Mouse (Mus musculus) embryonic facial prominence, embryonic 12.5 days (tissue): ENCODE measurements at regions not wholly inside any gene's neighbourhood (a gene's known extent, or its start where the extent isn't known, plus 50 kb on each side); places are given as distances from the start of the nearest gene placed in this dataset.

ENCODE experiments used
- ATAC-seq: fragments of 200-750 bp; cut with Nextera tagmentation; 2 replicates; pipeline ENCODE4 v1.8.0; 2017; ENCODE audit not compliant: insufficient number of reproducible peaks, insufficient read depth, low FRiP score, low TSS enrichment
- H3K27ac ChIP-seq: fragments of 300-500 bp; sonication (generic); 2 replicates; pipeline ENCODE4 v1.5.1; 2016; ENCODE audit warnings: mild to moderate bottlenecking
- H3K27me3 ChIP-seq: fragments of 300-500 bp; sonication (generic); 2 replicates; pipeline ENCODE4 v1.6.1; 2016; ENCODE audit warnings: mild to moderate bottlenecking, moderate library complexity
- H3K36me3 ChIP-seq: fragments of 300-500 bp; sonication (generic); 2 replicates; pipeline ENCODE4 v1.6.1; 2016; ENCODE audit warnings: mild to moderate bottlenecking
- H3K4me1 ChIP-seq: fragments of 300-500 bp; sonication (generic); 2 replicates; pipeline ENCODE4 v1.6.1; 2016
- H3K4me2 ChIP-seq: fragments of 300-500 bp; sonication (generic); replicated peaks from 2 replicates; pipeline ENCODE4 v1.6.1; 2016; ENCODE audit warnings: mild to moderate bottlenecking, moderate library complexity
- H3K4me3 ChIP-seq: fragments of 300-500 bp; sonication (generic); 2 replicates; pipeline ENCODE4 v1.5.1; 2016; ENCODE audit warnings: mild to moderate bottlenecking
- H3K9ac ChIP-seq: fragments of 300-500 bp; sonication (generic); 2 replicates; pipeline ENCODE4 v1.6.1; 2016; ENCODE audit warnings: mild to moderate bottlenecking, moderate library complexity
- H3K9me3 ChIP-seq: fragments of 300-500 bp; sonication (generic); 2 replicates; pipeline ENCODE4 v1.6.1; 2016; ENCODE audit warnings: mild to moderate bottlenecking, moderate library complexity
- WGBS: fragments of 180-500 bp; shearing (Covaris S2); methylation state at CpG from one replicate; pipeline ENCODE4 v1.1.7; 2016; 5-methylcytosine and 5-hydroxymethylcytosine counted together

DNA sequence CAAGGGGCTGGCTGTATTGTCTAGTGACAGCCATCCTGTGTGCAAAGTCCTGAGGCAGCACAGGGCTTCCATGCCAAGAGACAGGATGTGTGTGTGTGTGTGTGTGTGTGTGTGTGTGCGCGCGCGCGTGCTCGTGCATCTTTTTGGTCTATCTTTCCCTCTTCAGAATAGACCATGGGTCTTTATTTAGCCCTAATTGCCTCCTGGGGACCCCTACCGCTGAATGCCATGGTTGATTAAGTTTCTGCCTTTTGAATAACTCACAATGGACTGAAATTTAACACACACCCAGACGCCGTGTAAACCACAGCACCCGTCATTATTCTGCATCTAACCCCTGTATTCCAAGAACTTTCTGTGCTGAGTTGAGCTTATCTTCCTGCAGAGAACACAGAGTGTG lies 435.2 kb upstream of the Kcnab2 start:
- no peak overlapping the region for H3K27ac ChIP-seq
- no peak for ATAC-seq

DNA sequence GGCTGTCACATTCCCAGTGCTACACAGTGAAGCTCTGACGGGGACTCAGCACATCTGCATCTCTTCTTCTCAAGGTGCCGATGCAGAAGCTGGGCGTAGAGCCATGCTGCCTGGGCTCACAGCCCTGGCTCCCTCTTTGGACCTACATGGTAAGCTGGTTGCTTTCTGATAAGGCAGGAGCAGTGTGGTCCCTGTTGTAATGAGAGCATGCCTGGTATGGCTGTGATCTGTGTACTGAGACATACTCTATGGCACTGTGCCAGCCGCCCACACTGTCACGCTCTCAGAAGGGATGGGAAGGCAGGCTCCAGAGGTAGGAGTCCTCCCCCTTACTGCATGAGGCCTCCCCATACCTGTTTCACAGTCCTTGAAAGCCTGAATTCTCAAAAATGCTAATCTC lies 430.6 kb upstream of the Kcnab2 start:
- ATAC-seq = no peak
- Histone ChIP-seq H3K27ac (no peak overlapping the region), H3K27me3 (0 out of 2 replicates have a peak, but pooled peaks cover 5% of the 10 kb centered on the region), H3K9me3 (no peaks in the 10 kb centered on the region), H3K4me3 (no peak overlapping the region), H3K36me3 (no peaks in the 10 kb centered on the region), H3K9ac (no peak overlapping the region), H3K4me2 (no peak overlapping the region), H3K4me1 (no peaks in the 10 kb centered on the region)
- 73% methylated on average over 5 of the region's 5 CpGs for WGBS

More for the DNA sequence above, 435.2 kb upstream of the Kcnab2 start:
- no peaks in the 10 kb centered on the region for H3K4me1 ChIP-seq
- 0 out of 2 replicates have a peak, but pooled peaks cover 5% of the 10 kb centered on the region for H3K27me3 ChIP-seq
- H3K9me3 ChIP-seq = no peaks in the 10 kb centered on the region
- no peak overlapping the region for H3K4me2 ChIP-seq
- H3K4me3 ChIP-seq = no peak overlapping the region
- H3K9ac ChIP-seq = no peak overlapping the region
- 69% methylated on average over 10 of the region's 10 CpGs for WGBS
- H3K36me3 ChIP-seq = no peaks in the 10 kb centered on the region

DNA sequence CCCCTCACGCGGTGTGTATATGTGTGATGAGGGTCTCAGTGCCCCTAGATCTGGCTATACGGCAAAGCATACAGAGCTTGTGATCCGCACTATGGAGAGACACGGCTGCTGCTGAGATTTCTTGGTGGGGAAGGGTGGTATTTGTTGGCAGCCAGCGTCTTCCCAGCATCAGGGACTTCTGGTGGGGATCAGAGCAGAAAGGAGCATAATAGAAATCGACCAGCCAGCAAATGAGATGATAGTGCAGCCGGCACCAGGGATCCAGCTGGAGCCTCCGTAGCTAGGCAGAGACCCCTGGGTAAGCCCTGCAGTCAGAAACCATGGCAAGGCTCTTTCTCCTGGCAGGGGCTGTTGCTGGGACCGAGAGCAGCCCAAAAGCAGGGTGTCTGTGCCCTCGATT lies 425.2 kb upstream of the Kcnab2 start:
- no peak for ATAC-seq
- H3K27me3 ChIP-seq = no peaks in the 10 kb centered on the region

DNA sequence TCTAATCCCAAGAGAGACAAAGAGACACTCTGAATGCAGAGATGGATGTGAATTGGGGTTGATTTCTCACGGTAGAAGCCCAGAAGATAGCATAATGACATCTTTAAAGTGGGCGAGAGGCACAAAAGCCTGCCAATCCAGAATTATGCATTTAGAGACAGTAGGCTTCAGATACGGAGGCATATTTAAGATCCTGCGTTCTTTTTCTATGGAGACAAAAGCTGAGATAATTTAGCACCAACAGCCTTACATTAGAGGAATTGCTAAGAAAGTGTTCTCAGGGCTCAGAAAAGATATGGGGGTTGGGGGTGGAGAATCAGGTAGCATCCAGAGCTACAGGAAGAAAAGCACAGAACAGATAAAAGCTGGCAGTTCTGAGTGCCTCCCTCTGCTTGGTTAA lies 422.4 kb upstream of the Kcnab2 start:
- no peaks in the 10 kb centered on the region for H3K27me3 ChIP-seq
- ATAC-seq = no peak
- H3K36me3 ChIP-seq = no peaks in the 10 kb centered on the region
- H3K9ac ChIP-seq = no peak overlapping the region
- H3K4me2 ChIP-seq = no peak overlapping the region
- no peaks in the 10 kb centered on the region for H3K9me3 ChIP-seq
- H3K27ac ChIP-seq = no peak overlapping the region
- no peaks in the 10 kb centered on the region for H3K4me1 ChIP-seq
- H3K4me3 ChIP-seq = no peak overlapping the region
- WGBS = 81% methylated on average over 4 of the region's 4 CpGs

More for the DNA sequence above, 425.2 kb upstream of the Kcnab2 start:
- Histone ChIP-seq H3K27ac (no peak overlapping the region), H3K36me3 (no peaks in the 10 kb centered on the region), H3K4me2 (no peak overlapping the region), H3K9ac (no peak overlapping the region), H3K9me3 (no peaks in the 10 kb centered on the region), H3K4me1 (no peaks in the 10 kb centered on the region), H3K4me3 (no peak overlapping the region)
- WGBS = 78% methylated on average over 11 of the region's 11 CpGs

DNA sequence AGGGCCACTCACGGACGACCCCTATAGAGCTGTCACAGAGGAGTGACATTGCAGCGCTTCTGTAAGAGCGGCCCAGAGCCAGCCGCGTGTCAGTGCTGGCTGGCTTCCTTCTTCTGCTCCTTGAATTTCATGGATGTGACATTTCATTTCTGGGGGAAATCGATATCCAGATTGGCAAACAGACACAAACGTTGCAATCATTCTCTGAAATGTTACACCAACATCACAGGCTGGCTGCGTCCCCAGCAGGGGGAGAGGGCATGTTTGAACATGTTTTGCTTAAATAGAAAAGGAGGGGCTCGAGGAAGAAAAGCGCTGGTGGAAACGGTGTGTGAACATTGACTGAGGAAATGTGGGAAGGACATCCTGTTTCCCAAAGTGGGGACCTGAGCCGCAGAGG lies 417.4 kb upstream of the Kcnab2 start:
- WGBS = 58% methylated on average over 13 of the region's 13 CpGs
- no peak overlapping the region for H3K4me2 ChIP-seq
- no peaks in the 10 kb centered on the region for H3K4me1 ChIP-seq
- no peaks in the 10 kb centered on the region for H3K9me3 ChIP-seq
- H3K36me3 ChIP-seq = no peaks in the 10 kb centered on the region
- no peak overlapping the region for H3K9ac ChIP-seq
- ATAC-seq = no peak
- H3K27ac ChIP-seq = no peak overlapping the region
- H3K4me3 ChIP-seq = no peak overlapping the region
- no peaks in the 10 kb centered on the region for H3K27me3 ChIP-seq

DNA sequence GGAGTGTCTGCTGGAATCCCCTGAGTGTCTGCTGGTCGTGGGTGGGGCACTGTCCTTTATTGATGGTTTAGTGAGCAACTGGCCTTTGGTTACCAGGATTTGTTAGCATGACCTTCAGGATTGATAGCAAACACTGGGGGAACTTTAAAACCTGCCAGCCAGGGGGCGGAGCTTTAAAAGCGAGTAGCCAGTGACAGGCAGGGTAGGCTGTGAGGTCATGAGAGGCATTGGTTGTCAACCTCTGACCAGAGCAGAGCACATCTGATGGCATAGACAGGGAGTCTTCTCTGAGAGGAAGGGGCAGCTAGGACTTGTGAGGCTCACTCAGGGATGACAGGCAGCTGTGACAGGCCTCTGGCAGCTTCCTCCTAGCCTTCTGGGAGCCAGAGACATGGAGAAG lies 415.3 kb upstream of the Kcnab2 start:
- Histone ChIP-seq H3K4me3 (no peak overlapping the region), H3K4me2 (no peak overlapping the region), H3K4me1 (no peaks in the 10 kb centered on the region), H3K27me3 (no peaks in the 10 kb centered on the region), H3K9ac (no peak overlapping the region), H3K36me3 (no peaks in the 10 kb centered on the region), H3K27ac (no peak overlapping the region), H3K9me3 (no peaks in the 10 kb centered on the region)
- ATAC-seq = no peak
- 88% methylated on average over 3 of the region's 3 CpGs for WGBS

DNA sequence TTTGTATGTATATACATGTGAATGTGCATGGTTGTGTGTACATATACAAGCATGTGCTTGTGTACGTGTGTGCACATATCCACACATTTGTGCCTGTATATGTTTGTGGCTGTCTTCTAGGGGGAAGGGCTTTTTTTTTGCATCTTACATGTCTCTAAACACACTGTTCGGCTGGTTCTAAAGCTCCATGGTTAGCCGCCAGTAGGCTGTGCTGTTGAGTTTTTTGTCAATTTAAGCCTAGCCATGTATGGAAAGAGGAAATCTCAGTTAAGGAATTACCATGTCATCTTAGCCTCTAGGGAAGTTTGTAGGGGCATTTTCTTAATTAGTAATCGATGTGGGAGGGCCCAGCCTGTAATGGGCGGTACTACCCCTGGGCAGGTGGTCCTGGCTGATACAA lies 411.5 kb upstream of the Kcnab2 start:
- ATAC-seq = no peak
- H3K4me1 ChIP-seq = no peaks in the 10 kb centered on the region

DNA sequence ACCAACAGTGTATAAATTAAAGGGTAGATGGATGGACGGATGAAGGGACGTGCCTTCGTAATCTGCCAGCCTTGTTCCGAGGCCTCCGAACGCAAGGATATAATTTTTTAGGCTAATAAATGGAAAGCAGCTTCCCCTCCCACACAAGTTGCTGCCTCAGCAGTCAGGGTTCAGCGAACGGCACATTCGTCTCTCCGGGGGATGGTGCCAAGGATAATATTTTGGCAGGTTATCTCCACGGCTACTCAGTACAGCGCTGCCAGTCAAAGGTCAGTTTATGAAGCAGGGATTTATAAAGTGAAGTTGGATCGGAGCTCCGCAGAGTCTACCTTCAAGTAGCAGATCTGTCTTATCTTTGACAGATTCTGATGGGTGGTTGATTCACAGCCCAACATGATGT lies 410.6 kb upstream of the Kcnab2 start:
- no peak overlapping the region for H3K27ac ChIP-seq
- no peaks in the 10 kb centered on the region for H3K4me1 ChIP-seq
- no peaks in the 10 kb centered on the region for H3K36me3 ChIP-seq
- WGBS = 71% methylated on average over 14 of the region's 14 CpGs
- H3K4me3 ChIP-seq = no peak overlapping the region
- H3K4me2 ChIP-seq = no peak overlapping the region
- H3K9ac ChIP-seq = no peak overlapping the region
- no peaks in the 10 kb centered on the region for H3K9me3 ChIP-seq
- no peak for ATAC-seq
- no peaks in the 10 kb centered on the region for H3K27me3 ChIP-seq

More for the DNA sequence above, 411.5 kb upstream of the Kcnab2 start:
- Histone ChIP-seq H3K9ac (no peak overlapping the region), H3K4me3 (no peak overlapping the region), H3K27ac (no peak overlapping the region), H3K36me3 (no peaks in the 10 kb centered on the region), H3K4me2 (no peak overlapping the region), H3K9me3 (no peaks in the 10 kb centered on the region), H3K27me3 (no peaks in the 10 kb centered on the region)
- WGBS = 78% methylated on average over 5 of the region's 5 CpGs

DNA sequence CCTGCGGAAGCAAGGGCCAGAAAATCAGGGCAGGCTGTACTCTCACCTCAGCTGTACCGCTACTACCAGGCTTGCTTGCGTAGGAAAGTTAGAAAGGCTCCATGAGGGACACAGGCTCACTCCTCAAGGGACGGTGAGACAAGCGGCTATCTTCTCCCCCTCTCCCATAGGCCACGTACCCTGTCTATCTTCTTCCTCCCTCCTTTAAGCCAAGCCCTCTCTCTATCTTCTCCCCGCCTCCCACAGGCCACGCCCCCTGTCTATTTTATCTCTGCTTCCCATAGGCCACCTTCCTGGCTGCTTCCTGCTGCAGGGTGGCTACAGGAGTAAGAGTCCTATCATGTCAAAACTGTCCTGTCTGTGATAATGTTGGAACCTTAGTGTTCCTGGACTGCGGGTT lies 409.1 kb upstream of the Kcnab2 start:
- H3K4me2 ChIP-seq = no peak overlapping the region
- no peak overlapping the region for H3K4me3 ChIP-seq
- WGBS = 68% methylated on average over 9 of the region's 9 CpGs
- H3K27me3 ChIP-seq = no peaks in the 10 kb centered on the region
- H3K9me3 ChIP-seq = no peaks in the 10 kb centered on the region
- no peak overlapping the region for H3K27ac ChIP-seq
- no peaks in the 10 kb centered on the region for H3K4me1 ChIP-seq
- ATAC-seq = no peak
- no peak overlapping the region for H3K9ac ChIP-seq
- no peaks in the 10 kb centered on the region for H3K36me3 ChIP-seq

DNA sequence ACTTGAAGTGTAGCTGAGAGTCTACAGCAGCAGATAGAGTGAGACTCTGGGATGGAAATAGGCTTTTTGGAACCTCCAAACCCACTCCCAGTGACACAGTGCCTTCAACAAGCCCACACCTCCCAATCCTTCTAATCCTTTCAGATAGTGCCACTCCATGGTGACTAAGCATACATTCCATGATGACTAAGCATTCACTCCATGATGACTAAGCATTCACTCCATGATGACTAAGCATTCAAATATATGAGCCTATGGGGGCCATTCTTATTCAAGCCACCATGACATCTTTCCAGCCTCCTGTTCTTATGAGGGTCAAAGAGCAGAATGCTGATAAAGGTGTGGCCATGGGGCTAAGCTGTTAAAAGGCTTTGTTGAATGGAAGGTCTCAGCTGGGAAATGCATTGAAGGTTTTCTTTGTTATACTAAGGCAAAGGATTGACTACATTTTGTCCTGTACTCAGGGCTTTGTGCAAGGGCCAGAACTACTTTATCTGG lies 403.8 kb upstream of the Kcnab2 start:
- Histone ChIP-seq H3K36me3 (no peaks in the 10 kb centered on the region), H3K4me1 (no peaks in the 10 kb centered on the region), H3K27ac (no peak overlapping the region), H3K4me2 (no peak overlapping the region), H3K4me3 (no peak overlapping the region), H3K9ac (no peak overlapping the region), H3K27me3 (no peaks in the 10 kb centered on the region), H3K9me3 (no peaks in the 10 kb centered on the region)
- ATAC-seq = no peak

DNA sequence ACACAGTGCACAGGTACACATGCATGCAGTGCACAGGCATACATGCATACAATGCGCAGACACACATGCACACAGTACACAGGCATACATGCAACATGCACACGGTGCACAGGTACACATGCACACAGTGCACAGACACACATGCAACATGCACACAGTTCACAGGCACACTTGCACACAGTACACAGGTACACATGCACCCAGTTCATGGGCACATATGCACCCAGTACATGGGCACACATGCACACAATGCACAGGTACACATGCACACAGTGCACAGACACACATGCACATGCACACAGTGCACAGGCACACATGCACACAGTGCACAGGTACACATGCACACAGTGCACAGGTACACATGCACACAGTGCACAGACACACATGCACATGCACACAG lies 402.7 kb upstream of the Kcnab2 start:
- Histone ChIP-seq H3K36me3 (no peaks in the 10 kb centered on the region), H3K4me2 (no peak overlapping the region), H3K4me3 (no peak overlapping the region), H3K27me3 (no peaks in the 10 kb centered on the region), H3K4me1 (no peaks in the 10 kb centered on the region), H3K27ac (no peak overlapping the region), H3K9ac (no peak overlapping the region), H3K9me3 (no peaks in the 10 kb centered on the region)
- WGBS = 95% methylated on average over 2 of the region's 2 CpGs
- ATAC-seq = no peak

DNA sequence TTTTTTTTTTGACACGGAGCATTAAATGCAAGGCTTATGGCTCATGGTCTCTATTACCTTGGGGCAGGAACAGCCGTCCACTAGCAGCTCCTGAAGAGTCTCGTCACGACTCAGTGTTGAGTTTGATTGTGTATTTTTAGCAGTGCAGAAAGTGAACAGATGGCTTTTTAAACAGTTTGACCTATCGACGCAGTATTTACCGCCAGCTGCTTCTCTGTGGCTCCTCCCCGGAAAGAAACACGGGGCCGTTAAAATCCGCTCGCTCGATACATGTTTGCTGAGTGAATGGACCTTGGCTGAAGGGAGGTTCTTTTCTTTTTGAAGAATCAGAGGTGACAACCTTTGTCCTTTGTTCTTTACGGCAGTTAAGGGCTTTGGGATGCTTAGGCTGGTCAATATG lies 401.3 kb upstream of the Kcnab2 start:
- Histone ChIP-seq H3K4me1 (no peaks in the 10 kb centered on the region), H3K9me3 (no peaks in the 10 kb centered on the region), H3K9ac (no peak overlapping the region), H3K27ac (no peak overlapping the region), H3K36me3 (no peaks in the 10 kb centered on the region), H3K4me3 (no peak overlapping the region), H3K4me2 (no peak overlapping the region), H3K27me3 (no peaks in the 10 kb centered on the region)
- 80% methylated on average over 14 of the region's 14 CpGs for WGBS
- no peak for ATAC-seq

DNA sequence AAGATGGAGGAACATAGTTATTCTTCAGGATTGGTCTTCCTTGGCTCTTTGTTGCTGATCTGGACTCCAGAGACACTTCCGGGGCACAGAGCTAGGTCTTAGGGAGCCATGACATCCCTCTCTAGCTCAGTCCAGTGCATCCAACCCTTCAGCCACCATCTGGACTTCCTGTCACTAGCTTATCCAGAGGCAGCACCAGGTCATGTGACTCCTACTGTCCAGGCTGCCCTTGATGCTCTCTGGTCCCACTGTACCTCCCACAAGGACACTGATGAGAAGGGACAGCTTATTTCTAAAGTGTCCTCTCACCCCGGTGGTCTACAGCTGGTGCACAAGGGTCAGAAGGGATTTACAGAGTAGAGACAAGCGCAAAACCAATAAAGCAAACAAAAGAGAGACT lies 400.7 kb upstream of the Kcnab2 start:
- H3K36me3 ChIP-seq = no peaks in the 10 kb centered on the region
- H3K4me3 ChIP-seq = no peak overlapping the region
- H3K9ac ChIP-seq = no peak overlapping the region
- WGBS = 83% methylated on average over 3 of the region's 3 CpGs
- no peaks in the 10 kb centered on the region for H3K9me3 ChIP-seq
- H3K4me1 ChIP-seq = no peaks in the 10 kb centered on the region
- ATAC-seq = no peak
- no peak overlapping the region for H3K4me2 ChIP-seq
- H3K27me3 ChIP-seq = no peaks in the 10 kb centered on the region
- no peak overlapping the region for H3K27ac ChIP-seq
